Mouse (Mus musculus): ENCODE measurements around the gene Slc4a10. TPM values are rescaled to one million over a fixed set of nuclear protein-coding genes. Genes with fewer than 3 reads are reported as not detected.

Slc4a10 gene
- polyA plus RNA-seq, 1 experiment from 2014 or later = 0.02 TPM

Other genes with a start within 250 kb of the Slc4a10 start
- 0.03 TPM in 1 of 2 replicates, not detected in the other for gene Tbr1, start 243.5 kb upstream of the Slc4a10 start, polyA plus RNA-seq (2015; fragmentation: Nextera tagmentation; extraction: Ambion mirVana)